Mouse (Mus musculus): ENCODE measurements around the gene Gm49721.
"Not testable (repeated sequence)": the region's sequence is repeated elsewhere in the genome, so short reads cannot be mapped to it uniquely, and the experiment has no call there.

GRCm38 (mm10) chr17:7009440-7009839 is 30.7 kb downstream of the Gm49721 start:
- TF ChIP-seq POLR2A (IDR thresholded peaks at IDR 0.05; ENCODE audit: insufficient read depth, low read length); CTCF (IDR thresholded peaks at IDR 0.05; ENCODE audit: low read depth, low read length); EP300 (IDR thresholded peaks at IDR 0.05; ENCODE audit: insufficient read depth, low read depth, low read length): not testable (repeated sequence)

Data from ES-Bruce4 (cell line).